Mouse (Mus musculus): ENCODE results near the gene Rad17. TPM values are rescaled to one million over a fixed set of nuclear protein-coding genes. Genes with fewer than 3 reads are reported as not detected.
A peak's percentile ranks its signal among the peaks of the same experiment; 100 is the strongest.

Rad17 gene
- polyA plus RNA-seq, 1 experiment from 2014 or later, result 11.4 TPM

DNA sequence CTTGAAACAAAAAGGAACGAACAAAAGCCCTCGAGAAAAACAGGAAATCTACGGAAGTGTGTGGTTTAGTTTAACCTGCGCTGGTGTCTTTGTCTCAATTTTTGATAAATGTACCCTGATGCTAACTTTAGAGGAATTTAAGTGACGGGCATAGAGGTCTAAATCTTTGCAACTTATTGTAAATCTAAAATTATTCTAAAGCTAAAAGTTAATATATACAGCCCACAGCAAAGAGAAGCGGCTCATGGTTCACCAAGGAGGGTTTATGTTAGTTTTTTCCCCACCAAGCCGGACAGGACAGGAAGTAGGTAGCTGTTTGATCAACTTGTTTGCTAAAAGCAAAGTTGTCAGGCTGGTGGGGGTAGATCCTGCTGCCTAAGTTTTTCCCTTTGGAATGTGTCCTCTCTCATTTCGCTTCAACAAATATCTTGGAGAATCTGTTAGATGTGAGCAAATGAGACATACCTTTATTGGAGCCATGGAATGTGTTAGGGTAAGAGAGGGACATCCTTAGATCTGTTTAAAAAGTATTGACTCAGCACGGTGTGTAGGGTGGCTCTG is 19.4 kb upstream of the Rad17 start:
- Histone ChIP-seq H3K36me3 (ENCODE audit: control insufficient read depth, insufficient read depth) (peaks cover 2% of the 10 kb centered on the region; the same call in 1 of the 2 replicates), H3K27me3 (ENCODE audit: control insufficient read depth, insufficient read depth, low read depth, low read length) (0 out of 2 replicates have a peak, but pooled peaks cover 3% of the 10 kb centered on the region), H3K4me2 (ENCODE audit: low read depth, low read length) (peak overlapping the region; percentile 68), H3K27ac (ENCODE audit: low read length) (peak overlapping the region; percentile 81), H3K9ac (ENCODE audit: low read depth, low read length) (peak overlapping the region; percentile 72), H3K4me1 (ENCODE audit: control insufficient read depth, low read depth, low read length) (peaks cover 4% of the 10 kb centered on the region; the same call in 1 of the 2 replicates), H3K4me3 (ENCODE audit: low read depth, low read length) (peak overlapping the region; percentile 66), H3K9me3 (replicated peaks; ENCODE audit: control insufficient read depth, low read length) (0 out of 2 replicates have a peak, but pooled peaks cover 2% of the 10 kb centered on the region)
- ATAC-seq (ENCODE audit: low read depth), result peak; percentile 31; the same call in 1 of the 2 replicates
- WGBS (ENCODE audit: insufficient replicate concordance), result 8% methylated on average over 9 of the region's 9 CpGs

- peak within 1 kb of the TSS; percentile 72 for H3K9ac ChIP-seq (ENCODE audit: low read depth, low read length)
- H3K36me3 ChIP-seq (ENCODE audit: control insufficient read depth, insufficient read depth), result peaks cover 2% of the 10 kb centered on the region; the same call in 1 of the 2 replicates
- H3K4me1 ChIP-seq (ENCODE audit: control insufficient read depth, low read depth, low read length), result peaks cover 4% of the 10 kb centered on the region; the same call in 1 of the 2 replicates
- H3K4me2 ChIP-seq (ENCODE audit: low read depth, low read length), result peak within 1 kb of the TSS; percentile 68
- ATAC-seq (ENCODE audit: low read depth), result peak; percentile 61
- WGBS (ENCODE audit: insufficient replicate concordance), result under 1% methylated on average over 44 of the region's 44 CpGs
- 0 out of 2 replicates have a peak, but pooled peaks cover 2% of the 10 kb centered on the region for H3K9me3 ChIP-seq (replicated peaks; ENCODE audit: control insufficient read depth, low read length)
- 0 out of 2 replicates have a peak, but pooled peaks cover 3% of the 10 kb centered on the region for H3K27me3 ChIP-seq (ENCODE audit: control insufficient read depth, insufficient read depth, low read depth, low read length)
- peak within 1 kb of the TSS; percentile 81 for H3K27ac ChIP-seq (ENCODE audit: low read length)
- H3K4me3 ChIP-seq (ENCODE audit: low read depth, low read length), result peak within 1 kb of the TSS; percentile 66
Observed at GRCm38 (mm10) chr13:100669291-100670022, 18.6 kb upstream of the Rad17 start, which contains the start of gene Ccdc125. TSS of gene Ccdc125 (plus strand) at chr13:100669717.

DNA sequence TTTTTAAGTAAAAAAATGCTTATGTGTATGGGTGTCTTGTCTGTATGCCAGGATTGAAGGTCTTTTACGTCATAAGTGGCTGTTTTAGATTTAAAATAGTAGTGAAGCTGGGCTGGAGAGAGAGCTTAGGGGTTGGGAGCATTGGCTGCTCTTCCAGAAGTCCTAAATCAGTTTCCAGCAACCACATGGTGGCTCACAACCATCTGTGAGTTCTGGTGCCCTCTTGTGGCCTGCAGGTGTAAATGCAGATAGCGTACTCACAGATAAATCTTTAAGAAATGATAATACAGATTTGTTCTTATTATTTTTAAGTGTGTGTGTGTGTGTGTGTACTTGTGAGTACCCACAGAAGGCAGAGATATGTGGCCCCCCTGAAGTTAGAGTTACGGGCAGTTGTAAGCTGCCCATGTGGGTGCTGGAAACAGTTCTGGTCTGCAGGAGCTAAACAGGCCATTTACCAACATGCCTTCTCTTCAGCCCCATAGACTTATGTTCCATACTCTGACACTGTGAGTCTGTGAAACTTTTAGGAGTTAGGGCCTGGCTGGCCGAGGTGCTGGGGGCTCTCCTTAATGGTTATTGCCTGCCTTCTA is 9.1 kb upstream of the Rad17 start:
- H3K4me2 ChIP-seq (ENCODE audit: low read depth, low read length), result no peak overlapping the region
- no peaks in the 10 kb centered on the region for H3K9me3 ChIP-seq (replicated peaks; ENCODE audit: control insufficient read depth, low read length)
- no peak overlapping the region for H3K27ac ChIP-seq (ENCODE audit: low read length)
- peak; percentile 32; the same call in 1 of the 2 replicates for ATAC-seq (ENCODE audit: low read depth)
- H3K4me3 ChIP-seq (ENCODE audit: low read depth, low read length), result no peak overlapping the region
- no peak overlapping the region for H3K9ac ChIP-seq (ENCODE audit: low read depth, low read length)
- WGBS (ENCODE audit: insufficient replicate concordance), result 30% methylated on average over 4 of the region's 4 CpGs
- H3K4me1 ChIP-seq (ENCODE audit: control insufficient read depth, low read depth, low read length), result no peaks in the 10 kb centered on the region
- peaks cover 6% of the 10 kb centered on the region for H3K36me3 ChIP-seq (ENCODE audit: control insufficient read depth, insufficient read depth)
- H3K27me3 ChIP-seq (ENCODE audit: control insufficient read depth, insufficient read depth, low read depth, low read length), result no peaks in the 10 kb centered on the region

DNA sequence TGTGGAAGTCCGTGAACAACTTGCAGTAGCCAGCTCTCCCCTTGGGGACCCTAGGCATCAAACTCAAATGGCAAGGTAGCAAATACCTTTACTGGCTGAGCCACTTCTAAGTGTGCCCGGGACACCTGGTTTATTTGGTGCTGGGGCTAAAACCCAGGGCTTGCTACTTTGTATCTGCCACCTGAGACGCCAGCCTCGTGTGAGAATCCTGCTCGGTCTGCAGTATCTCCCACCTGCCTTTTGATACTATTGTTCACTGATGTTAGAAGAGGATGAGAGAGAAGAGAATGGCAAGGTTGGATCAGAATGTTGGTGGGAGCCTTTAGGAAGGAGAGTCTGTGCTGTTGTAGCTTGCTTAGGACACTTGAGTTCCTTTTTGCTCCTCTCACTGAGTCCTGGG is 7.2 kb upstream of the Rad17 start:
- no peak for ATAC-seq (ENCODE audit: low read depth)

DNA sequence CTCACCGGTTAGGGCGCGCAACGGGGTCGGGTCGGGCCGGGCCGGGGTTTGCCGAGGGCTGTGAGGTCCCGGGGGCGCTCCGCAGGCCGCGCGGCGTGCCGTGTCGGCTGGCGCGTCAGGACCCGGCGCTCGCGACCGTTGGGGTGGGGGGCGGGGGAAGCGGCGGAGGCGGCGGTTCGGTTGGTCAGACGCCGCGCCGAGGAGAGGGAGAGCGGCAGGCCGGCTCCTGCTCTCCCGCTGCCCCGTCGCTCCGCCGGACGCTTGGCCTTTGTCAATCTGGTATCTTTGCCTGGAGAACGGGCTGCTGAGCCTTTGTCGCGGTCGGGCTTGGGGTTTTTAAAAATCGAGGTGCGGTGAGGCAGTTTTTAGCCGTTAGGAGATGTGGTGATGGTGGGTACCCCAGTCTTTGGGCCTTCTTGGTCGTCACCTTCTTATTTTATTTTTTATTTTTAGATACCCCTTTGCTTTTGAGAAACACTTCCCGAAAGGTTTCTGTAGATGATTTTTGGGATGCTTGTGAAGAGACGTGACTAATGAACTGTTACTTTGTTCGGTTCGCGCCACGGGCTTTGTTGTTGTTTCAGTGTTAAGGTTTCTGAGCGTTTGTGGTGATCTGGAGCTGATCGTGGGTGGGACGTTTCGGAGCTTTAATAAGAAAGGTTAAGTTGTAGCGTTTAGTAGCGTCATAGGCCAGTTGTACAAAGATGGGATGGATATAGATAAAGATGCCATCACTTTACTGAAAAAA is 762 bp upstream of the Rad17 start, which contains the start of gene Taf9:
TSS of gene Taf9 (plus strand) at position 141 of the 748 bp plus-strand sequence.
- ATAC-seq (ENCODE audit: low read depth), result peak; percentile 59
- under 1% methylated on average over 62 of the region's 63 CpGs for WGBS (ENCODE audit: insufficient replicate concordance)
- H3K9me3 ChIP-seq (replicated peaks; ENCODE audit: control insufficient read depth, low read length), result no peaks in the 10 kb centered on the region
- peaks cover 10% of the 10 kb centered on the region for H3K36me3 ChIP-seq (ENCODE audit: control insufficient read depth, insufficient read depth)
- H3K9ac ChIP-seq (ENCODE audit: low read depth, low read length), result peak within 1 kb of the TSS; percentile 83
- H3K4me1 ChIP-seq (ENCODE audit: control insufficient read depth, low read depth, low read length), result peaks cover 7% of the 10 kb centered on the region
- peak within 1 kb of the TSS; percentile 99 for H3K4me3 ChIP-seq (ENCODE audit: low read depth, low read length)
- peak within 1 kb of the TSS; percentile 89 for H3K4me2 ChIP-seq (ENCODE audit: low read depth, low read length)
- no peaks in the 10 kb centered on the region for H3K27me3 ChIP-seq (ENCODE audit: control insufficient read depth, insufficient read depth, low read depth, low read length)
- peak within 1 kb of the TSS; percentile 94 for H3K27ac ChIP-seq (ENCODE audit: low read length)

More for the DNA sequence above, 7.2 kb upstream of the Rad17 start:
- Histone ChIP-seq H3K4me1 (ENCODE audit: control insufficient read depth, low read depth, low read length) (no peaks in the 10 kb centered on the region), H3K9ac (ENCODE audit: low read depth, low read length) (no peak overlapping the region), H3K4me2 (ENCODE audit: low read depth, low read length) (no peak overlapping the region), H3K4me3 (ENCODE audit: low read depth, low read length) (no peak overlapping the region), H3K27ac (ENCODE audit: low read length) (no peak overlapping the region), H3K27me3 (ENCODE audit: control insufficient read depth, insufficient read depth, low read depth, low read length) (no peaks in the 10 kb centered on the region), H3K36me3 (ENCODE audit: control insufficient read depth, insufficient read depth) (peaks cover 8% of the 10 kb centered on the region), H3K9me3 (replicated peaks; ENCODE audit: control insufficient read depth, low read length) (no peaks in the 10 kb centered on the region)
- 84% methylated on average over 5 of the region's 5 CpGs for WGBS (ENCODE audit: insufficient replicate concordance)

DNA sequence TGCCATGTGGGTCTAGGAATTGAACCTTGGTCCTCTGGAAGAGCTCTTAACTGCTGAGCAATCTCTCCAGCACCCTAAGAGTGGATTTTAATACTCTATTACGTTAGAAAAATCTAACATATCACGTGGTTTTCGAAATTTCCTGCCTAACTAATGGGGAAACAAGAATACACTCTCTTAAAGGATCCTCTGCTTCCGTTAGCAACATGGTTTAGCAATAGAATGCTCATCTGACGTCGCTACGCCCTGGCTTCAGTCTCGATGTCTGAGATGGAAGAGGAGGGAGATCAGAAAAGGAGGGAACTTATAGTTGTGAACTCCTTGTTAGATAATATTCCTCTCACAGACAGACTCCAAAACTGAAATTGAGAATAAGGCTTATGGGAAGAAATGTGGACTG is 2.6 kb downstream of the Rad17 start:
- H3K4me1 ChIP-seq (ENCODE audit: control insufficient read depth, low read depth, low read length), result peaks cover 7% of the 10 kb centered on the region
- H3K4me3 ChIP-seq (ENCODE audit: low read depth, low read length), result no peak overlapping the region
- H3K9ac ChIP-seq (ENCODE audit: low read depth, low read length), result no peak overlapping the region
- H3K36me3 ChIP-seq (ENCODE audit: control insufficient read depth, insufficient read depth), result peaks cover 15% of the 10 kb centered on the region
- WGBS (ENCODE audit: insufficient replicate concordance), result 75% methylated on average over 8 of the region's 8 CpGs
- no peak overlapping the region for H3K4me2 ChIP-seq (ENCODE audit: low read depth, low read length)
- no peak overlapping the region for H3K27ac ChIP-seq (ENCODE audit: low read length)
- no peaks in the 10 kb centered on the region for H3K27me3 ChIP-seq (ENCODE audit: control insufficient read depth, insufficient read depth, low read depth, low read length)
- ATAC-seq (ENCODE audit: low read depth), result no peak
- no peaks in the 10 kb centered on the region for H3K9me3 ChIP-seq (replicated peaks; ENCODE audit: control insufficient read depth, low read length)

DNA sequence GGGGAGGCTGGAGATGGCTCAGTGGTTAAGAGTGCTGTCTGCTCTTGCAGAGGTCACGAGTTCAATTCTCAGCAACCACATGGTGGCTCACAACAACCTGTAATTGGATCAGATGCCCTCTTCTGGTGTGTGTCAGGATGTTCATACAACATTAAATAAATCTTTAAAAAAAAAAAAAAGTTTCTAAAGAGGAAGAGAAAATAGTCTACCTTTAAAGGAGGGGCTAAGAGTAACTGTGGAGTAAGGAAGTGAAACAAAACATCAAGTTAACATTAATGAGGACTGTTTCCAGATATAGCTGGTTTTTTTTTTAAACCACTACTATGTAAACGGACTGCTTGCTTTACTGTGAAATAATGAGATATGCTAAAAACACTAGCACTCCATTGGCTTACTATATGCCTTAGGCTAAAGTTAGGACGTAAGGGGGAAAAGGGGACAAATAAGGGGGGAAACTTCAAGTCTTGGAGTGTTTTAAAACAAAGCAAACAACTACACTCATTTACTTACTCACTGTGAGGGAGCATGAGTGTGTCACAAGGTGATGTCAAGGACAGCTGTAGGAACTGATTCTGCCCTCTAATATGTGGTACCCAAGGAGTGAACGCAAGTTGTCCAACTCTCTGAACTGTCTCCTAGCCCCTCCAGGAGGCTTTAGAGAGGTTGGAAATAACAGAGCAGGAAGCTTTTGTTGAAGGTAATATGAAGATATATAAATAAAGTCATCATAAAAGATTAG is 8.2 kb downstream of the Rad17 start:
- H3K36me3 ChIP-seq (ENCODE audit: control insufficient read depth, insufficient read depth), result peaks cover 25% of the 10 kb centered on the region
- no peak overlapping the region for H3K4me3 ChIP-seq (ENCODE audit: low read depth, low read length)
- 74% methylated on average over 4 of the region's 4 CpGs for WGBS (ENCODE audit: insufficient replicate concordance)

GRCm38 (mm10) chr13:100634106-100634691 is 16.7 kb downstream of the Rad17 start:
- Histone ChIP-seq H3K9me3 (replicated peaks; ENCODE audit: control insufficient read depth, low read length) (no peaks in the 10 kb centered on the region), H3K4me2 (ENCODE audit: low read depth, low read length) (no peak overlapping the region), H3K27ac (ENCODE audit: low read length) (no peak overlapping the region), H3K4me1 (ENCODE audit: control insufficient read depth, low read depth, low read length) (no peaks in the 10 kb centered on the region), H3K36me3 (ENCODE audit: control insufficient read depth, insufficient read depth) (peaks cover 30% of the 10 kb centered on the region), H3K27me3 (ENCODE audit: control insufficient read depth, insufficient read depth, low read depth, low read length) (no peaks in the 10 kb centered on the region), H3K4me3 (ENCODE audit: low read depth, low read length) (no peak overlapping the region), H3K9ac (ENCODE audit: low read depth, low read length) (no peak overlapping the region)
- no peak for ATAC-seq (ENCODE audit: low read depth)
- 50% methylated on average over 3 of the region's 3 CpGs for WGBS (ENCODE audit: insufficient replicate concordance)

More for the DNA sequence above, 8.2 kb downstream of the Rad17 start:
- H3K4me2 ChIP-seq (ENCODE audit: low read depth, low read length), result no peak overlapping the region
- ATAC-seq (ENCODE audit: low read depth), result no peak
- no peaks in the 10 kb centered on the region for H3K4me1 ChIP-seq (ENCODE audit: control insufficient read depth, low read depth, low read length)
- H3K9me3 ChIP-seq (replicated peaks; ENCODE audit: control insufficient read depth, low read length), result no peaks in the 10 kb centered on the region
- H3K27me3 ChIP-seq (ENCODE audit: control insufficient read depth, insufficient read depth, low read depth, low read length), result no peaks in the 10 kb centered on the region
- H3K27ac ChIP-seq (ENCODE audit: low read length), result no peak overlapping the region
- H3K9ac ChIP-seq (ENCODE audit: low read depth, low read length), result no peak overlapping the region
